Mouse (Mus musculus): ENCODE data around the gene Tmem200a.
A peak's percentile ranks its signal among the peaks of the same experiment; 100 is the strongest.

The Tmem200a gene

DNA sequence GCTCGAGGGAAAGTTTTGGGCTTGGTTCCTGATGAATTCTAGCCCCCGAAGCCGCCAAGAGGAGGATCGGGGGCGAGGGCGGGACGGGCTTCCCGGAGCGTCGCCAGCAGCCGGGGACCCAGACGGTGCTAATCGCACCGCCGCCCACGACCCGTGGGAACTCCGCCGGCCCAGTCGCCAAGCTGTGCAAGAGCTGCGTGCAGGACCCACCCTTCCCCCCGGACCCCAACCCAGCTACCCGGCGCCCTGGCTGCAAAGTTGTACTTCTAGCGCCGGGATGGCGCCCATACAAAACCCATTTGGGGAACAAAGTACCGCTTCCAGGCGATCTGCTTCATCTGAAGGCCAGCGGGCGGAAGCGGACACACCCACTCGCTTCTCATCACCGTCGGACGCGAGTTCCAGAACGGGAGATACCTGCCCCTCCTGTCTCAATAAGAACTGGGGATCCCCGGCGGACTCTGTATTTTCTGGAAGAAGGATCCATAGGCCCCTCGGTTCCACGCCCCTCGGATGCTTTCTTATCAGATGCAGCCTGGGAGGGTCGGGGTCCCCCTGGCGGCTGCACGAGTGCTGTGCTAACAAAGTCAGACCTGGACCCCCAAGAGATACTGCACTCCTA, at the start of gene Tmem200a:
Gene Tmem200a (minus strand): TSS at position 532 of the 622 bp plus-strand sequence.
- peak; percentile 11 for DNase-seq

DNA sequence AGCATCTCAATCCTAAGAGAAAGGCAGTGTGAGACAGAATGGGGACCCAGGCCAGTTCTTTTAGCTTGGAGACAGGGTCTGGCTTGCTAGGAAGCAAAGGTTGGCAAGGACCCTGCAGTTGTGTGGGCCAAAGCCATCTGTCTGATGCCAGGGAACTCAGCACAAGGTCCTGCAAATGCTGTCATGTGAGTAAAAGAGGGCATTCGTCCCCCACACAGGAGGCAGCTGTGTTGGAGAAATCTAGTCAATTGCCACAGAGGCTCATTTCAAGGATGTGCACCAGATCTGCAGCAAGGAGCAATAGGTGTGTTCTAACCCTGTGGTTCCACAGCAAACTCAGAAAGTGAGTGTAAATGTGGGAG, 41.0 kb upstream of the Tmem200a start:
- no peak for DNase-seq

DNA sequence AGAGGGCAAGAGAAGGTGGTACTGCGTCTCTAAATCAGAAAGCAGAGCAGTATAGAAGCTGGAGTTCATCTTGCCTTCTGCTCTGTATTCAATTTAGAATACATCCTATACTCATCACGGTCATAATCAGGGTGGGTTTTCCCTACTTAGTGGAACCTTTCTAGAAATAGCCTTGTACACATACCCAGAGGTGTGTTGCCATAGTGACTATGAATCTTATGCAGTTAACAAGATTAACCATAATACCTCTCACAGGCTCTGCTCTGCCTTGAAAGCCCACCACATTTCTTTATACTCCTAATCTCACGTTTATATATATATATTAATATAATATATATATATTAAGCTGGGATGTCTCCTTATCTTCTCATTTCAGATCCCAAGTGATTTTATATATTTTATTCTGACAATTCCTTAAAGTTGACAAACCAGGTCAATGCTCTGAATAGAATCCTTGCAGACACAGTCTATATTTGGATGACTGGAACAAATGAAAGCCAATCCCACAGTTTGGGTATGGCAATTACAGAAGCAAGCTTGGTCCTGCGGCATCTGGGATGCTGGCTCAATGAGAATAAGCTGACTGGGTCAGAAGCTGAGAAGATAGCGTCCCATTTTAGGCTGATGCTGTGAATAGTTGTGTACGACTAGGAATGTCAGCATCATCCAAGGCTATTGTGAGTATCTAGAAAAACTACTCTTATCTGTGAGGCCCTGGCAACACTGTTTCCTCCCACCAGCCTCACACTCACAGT, 40.4 kb upstream of the Tmem200a start:
- DNase-seq = no peak

DNA sequence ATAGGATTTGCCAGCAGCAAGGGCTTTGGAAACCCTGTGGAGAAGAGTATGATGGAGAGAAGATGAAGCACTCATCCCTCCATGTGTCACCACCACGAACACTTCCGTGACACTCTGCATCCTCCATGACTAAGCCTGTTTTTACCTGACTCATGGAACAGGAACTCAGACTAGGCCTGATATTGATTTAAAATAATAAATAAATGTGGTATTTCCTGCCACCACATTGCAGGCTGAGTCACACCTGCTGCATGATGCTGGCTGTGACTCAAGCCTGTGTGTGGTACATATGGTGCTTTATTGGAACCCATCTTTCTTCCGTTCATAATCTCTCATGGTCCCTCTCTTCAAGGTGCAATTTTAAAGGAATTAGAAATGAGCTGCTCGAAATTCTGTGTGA, 35.6 kb upstream of the Tmem200a start:
- no peak for DNase-seq

DNA sequence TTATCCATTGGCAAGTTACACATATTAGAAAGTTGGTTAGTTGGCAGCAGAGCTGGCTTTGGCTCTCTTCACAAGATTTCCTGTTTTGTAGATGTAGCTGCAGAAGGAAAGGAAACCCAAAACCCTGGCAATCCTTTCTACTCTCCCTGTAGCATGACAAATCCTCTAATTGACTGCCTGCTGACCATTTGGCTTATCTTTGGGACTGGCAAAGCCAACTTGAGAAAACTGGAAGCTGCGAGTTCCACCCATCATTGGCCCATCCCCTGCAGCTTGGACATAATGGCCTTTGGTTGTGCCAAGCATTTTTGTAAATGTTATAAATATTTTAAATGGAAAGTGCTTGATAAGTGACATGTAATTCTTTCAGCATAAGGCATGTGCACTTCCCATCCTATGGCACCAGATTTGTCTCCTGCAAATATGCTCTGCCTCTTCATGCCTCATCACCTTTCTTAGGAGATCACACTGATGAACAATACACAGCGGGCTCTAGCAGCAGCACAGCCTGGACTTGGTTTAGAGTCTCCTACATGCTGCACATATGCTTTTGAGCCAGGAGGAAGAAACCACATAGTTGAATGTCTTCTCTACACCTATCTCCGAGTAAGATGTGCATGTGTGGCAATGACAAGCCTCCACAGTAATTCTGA, 24.6 kb upstream of the Tmem200a start:
- DNase-seq = no peak

DNA sequence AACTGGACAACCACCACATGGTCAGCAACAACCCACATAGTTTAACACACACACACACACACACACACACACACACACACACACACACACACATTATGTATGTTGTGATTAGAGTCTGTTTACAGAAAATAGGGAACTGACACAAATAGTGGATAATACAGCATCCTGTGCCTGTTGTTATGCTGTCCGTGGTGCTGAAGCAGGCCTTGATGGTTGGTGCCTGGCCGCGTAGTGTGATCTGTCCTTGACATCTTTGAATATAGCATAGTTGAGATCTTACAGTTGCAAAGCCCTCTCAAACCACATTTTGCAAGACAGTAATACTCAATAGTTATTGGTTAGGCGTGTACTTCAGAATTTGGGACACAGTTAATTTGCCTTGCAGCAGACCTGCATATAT, 3.2 kb upstream of the Tmem200a start:
- DNase-seq = no peak

DNA sequence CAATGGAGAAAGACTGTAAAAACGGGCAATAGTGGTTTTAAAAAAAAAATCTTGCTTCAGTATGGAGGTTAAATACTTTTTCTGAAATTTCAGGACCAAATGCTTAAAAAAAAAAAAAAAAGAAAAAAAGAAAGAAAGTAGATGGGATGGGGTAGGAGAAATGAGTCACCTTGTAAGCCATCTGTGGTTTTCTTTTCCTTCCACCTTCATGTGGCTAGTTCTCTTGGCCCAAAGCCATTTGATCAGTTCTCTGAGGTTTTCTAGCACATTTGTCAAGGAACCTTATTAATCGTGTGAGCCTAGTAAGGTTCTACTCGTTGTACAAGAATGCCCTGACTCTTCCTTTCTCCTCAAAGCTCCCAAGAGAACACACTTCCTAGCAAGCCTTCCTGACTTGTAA, 826 bp upstream of the Tmem200a start:
- DNase-seq = no peak

DNA sequence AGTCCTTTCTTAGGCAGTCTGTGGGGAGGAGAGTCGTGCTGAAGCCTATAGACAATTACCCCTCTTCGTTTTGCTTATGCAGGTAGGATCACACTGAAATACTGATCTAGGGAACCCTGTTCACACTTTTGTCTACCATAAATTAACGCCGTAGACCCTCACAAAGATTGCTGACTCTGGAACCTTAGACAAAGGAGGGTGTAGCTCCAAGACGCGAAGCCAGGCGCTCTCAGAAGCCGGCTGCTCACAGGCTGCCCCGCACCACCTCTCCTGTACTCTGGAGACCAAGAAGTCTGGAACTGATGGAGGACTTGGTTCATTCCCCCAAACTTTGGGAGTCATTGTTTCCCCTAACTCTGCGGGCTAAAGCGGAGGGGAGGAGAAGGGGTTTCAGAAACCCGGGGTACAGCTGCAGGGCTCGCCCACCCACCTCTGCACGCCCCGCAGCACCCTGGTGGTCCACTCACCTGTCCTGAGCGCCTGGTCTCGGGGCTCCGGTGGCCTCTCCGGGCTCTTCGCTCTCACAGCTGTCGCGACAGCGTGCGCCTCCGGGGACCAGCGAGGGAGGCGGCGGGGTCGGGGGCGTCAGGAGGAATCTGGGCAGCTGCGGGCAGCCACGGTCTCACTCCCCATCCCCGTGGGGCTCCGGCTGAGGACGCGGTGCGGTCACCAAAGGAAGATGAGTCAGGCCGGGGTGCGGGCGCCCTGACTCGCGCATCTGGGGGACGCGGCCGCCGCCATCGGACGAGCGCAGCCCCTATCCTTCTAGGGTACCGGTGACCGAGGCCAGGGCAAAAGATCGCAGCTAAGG, 976 bp downstream of the Tmem200a start, which contains the start of gene Gm9767:
Gene Gm9767 (plus strand): TSS at position 585 of the 811 bp plus-strand sequence.
- no peak for DNase-seq

DNA sequence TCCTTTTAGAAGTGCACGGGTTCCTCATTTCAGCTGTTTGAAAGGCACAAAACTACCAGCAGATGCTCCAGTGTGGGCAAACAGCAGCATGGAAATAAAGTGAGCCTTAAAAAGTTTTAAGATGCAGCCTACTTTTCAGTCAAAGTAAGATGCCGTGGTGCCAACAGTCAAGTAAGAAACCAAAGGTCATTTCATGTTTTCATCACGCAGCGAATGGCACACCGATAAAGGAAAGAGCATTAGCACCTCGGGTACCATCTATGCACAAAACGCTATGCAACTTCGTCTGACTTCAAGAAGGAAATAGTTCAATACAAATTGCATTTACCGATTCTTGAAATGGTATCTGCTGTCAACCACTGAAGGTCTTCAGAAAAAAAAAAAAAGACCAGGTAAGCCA, 1.9 kb downstream of the Tmem200a start:
- no peak for DNase-seq

DNA sequence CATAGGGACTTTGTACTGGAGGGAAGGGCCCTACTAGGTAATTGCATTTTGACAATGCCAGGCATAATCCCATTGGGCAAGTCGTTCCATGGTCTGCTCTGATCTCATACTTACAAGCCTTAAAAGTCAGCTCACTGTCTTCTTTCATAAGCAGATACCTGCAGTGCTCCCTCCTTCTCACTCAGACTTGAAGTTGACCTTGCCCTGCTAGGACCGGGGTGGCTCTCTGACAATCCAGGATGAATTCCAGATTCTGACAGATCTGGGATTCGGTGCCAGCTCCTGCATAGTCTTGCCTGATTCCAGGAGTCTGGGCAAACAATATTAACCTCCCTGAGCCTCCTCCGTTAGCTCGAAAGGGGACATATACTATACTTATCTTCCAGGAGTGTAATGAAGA, 6.9 kb downstream of the Tmem200a start:
- no peak for DNase-seq

DNA sequence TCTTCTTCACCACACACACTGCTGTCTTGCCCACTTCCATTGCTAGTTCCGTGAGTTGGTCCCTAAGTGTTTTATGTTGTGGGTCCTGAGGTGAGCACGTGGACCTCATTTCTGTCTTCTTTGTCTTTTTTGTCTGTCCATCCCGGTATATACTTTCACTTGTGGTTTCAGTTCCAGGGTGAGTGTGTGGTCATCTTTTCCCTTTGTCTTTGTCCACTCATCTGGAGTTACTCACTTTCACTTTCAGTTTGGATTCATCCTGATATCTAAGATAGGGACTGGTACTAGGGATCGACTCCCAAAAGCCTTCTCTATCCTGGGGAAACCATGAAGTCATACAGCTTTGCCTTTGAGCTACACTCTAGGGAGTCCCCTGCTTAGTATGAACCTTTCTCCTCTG, 15.8 kb downstream of the Tmem200a start:
- no peak for DNase-seq

DNA sequence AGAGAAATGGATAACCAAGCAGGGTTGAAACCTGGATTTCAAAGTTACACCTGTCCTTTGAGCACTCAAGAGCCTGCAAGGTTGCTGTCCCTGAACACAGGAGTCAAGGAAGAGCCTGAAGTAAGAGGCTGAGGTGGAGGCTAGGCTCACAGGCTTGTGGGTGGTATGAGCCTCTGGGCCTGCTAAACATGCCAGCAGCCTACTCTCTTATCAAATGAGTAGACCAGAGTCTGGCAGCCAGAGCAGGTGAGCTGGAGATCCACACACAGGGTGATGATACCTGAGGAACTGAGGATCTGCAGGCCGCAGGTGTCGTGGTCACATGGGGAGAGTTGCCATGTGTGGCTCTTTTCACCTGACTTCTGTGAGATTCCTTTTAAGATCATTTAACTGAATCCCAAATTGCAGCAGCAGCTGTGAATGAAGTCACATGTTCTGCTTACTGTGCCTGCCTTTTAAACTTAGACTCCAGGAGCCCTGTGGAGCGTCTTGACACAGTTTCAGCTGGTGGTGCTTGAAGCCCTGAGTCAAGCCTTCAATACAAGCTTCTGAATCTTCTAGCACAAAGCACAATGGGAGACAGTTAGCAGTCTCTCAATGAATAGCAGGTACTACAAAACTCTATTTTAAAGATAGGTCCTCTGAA, 19.1 kb downstream of the Tmem200a start:
- no peak for DNase-seq

DNA sequence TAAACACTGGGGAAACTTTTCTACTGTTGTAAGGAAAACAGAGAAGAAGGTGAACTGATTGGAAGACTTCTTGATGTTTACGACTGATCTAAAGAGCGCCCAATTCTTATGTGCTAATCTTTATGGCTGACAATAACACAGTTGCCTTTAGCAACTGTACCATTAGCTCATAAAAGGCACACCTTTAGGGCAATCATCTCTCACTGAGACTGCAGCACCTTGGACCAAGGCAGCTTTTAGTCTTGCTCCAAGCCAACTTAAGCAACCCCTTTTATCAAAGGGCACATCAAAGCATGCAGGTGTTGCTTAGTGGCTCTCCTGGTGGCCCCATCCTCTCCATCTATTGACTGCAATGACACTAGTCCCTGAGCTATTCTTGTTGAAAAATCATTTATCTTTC, 27.7 kb downstream of the Tmem200a start:
- DNase-seq = no peak

DNA sequence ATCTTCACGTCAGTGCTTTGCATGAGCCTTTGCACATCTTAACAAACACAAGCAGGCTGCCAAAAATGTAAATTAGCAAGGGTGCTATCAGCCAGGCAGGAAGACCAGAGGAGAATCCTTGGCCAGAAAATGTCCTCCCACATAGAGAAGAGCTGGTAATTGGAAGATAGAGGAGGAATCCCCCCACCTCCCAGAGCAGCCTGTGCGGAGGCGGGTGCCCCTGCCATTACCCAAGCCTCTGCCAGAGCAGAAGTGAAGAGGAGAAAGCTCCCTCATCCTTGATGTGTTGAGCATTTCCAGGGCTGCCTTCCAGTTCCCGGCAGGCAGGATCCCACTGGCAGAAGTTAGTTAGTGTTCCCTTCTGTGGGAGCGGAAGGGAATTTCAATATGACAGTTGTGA, 43.9 kb downstream of the Tmem200a start:
- DNase-seq = no peak

DNA sequence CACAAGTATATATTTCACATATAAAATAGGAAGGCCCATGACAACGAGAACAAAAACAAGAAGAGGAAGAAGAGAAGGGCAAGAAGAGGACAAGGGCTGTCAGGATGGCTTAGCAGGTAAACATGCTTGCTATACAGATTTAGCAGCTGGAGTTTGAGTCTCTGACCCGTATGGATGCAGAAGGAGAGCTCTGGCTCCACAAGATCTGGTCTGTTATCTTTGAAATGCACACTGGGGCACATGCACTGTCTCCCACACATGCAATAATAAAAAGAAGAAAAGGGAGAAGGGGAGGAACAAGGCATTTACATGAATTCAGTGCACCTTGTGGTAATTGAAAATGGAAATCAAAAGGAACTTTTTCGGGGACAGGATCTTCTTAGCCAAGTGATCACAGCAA, 60.1 kb downstream of the Tmem200a start:
- DNase-seq = no peak

DNA sequence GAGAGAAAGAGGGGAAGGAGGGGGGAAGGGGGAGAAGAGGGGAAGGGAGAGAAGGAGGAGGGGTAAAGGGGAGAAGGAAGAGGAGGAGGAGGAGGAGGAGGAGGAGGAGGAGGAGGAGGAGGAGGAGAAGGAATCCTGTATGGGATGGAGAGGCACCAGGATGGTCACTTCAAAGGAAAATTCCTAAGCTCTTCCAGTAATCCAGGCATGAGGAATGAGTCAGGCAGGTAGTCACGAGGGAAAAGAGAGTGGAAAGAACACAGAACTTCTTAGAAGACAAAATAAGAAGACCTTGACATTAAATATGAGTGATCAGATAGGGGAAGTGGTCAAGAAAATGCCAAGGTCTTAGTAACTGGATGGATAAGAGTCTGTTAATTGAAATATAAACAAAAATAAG, 64.6 kb downstream of the Tmem200a start:
- no peak for DNase-seq

DNA sequence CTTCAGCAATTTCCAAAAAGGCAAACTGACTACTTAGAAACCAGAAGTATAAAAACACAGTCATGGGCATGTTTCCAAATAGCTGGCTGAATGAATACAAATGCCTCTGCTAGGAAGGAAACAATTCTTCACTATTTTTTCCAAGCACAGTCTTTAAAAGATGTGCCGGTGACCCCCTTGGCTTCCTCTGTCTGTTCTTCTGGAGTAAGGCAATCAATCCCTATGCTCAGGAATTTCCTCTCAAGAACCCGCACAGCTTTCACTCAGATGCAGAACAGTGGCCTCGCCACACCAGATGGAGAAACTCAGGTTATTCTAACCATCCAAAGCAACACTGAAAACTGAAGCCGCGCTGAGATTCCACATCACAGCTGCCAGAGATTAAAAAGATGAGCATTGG, 69.9 kb downstream of the Tmem200a start:
- no peak for DNase-seq

DNA sequence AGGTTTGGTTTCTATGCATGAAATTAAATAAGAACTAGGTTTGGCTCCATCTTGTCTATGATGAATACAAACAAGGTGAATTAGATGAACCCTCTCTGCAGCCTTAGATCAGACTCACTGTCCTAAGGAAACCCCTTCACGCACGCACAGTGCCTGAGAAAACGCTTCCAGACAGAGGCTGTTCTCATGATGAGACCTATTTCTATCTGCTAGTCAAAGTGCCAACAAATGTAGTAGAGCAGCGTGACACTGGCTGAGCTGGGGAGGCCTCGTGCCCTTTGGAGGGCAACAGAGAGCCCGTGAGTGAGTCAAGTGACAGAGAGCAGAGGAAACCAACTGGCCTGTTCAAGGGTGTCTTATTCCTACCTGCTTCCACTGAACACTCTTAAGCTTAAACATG, 73.4 kb downstream of the Tmem200a start:
- DNase-seq = no peak

DNA sequence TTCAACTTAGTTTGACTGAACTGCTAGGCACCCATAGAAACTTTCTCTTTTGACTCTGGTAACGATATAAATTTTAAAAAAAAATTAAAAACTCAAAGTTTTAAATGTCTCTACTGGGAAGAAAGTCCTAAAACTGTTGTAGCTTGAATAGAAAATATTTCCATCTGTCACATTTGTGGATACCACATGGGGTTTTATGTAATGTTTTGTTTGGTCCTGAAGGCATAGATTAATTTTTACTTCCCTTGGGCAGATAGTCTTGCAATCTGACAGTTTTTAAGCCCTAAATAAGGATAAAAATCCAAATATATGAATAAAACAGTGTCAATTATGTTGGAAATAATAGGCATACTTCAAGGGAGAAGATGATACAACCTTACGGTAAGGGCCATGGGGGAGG, 78.0 kb downstream of the Tmem200a start:
- no peak for DNase-seq

DNA sequence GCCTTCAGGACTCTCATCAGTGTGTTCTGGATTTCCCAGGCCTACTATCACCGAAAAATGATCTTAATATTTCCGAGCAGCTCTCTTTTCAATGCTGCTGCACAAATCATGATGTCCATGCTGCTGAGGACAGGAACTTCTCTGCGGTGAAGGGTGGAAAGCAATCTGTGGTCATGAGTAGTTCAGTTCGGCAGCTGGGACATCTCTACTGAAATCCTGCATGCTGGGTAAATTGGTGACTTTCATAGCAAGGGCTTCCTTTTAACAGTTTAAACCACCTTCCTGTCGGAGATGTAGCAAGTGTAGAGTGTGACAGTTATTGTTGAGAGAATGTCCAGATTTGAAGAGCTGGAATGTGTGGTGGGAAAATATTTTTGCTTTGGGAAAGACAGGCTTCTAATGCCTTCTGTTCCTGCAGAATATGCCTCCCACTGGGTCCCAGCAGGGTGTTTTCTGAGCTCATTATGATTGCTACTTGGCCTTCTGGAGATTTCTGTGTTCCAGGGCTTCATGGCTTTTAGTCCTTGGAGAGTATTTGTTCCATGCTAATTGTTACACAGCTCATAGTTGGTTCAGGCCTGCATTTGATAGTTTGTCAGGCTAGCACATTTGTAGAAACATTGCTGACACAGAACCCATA, 79.4 kb downstream of the Tmem200a start:
- DNase-seq = peak; percentile 20

DNA sequence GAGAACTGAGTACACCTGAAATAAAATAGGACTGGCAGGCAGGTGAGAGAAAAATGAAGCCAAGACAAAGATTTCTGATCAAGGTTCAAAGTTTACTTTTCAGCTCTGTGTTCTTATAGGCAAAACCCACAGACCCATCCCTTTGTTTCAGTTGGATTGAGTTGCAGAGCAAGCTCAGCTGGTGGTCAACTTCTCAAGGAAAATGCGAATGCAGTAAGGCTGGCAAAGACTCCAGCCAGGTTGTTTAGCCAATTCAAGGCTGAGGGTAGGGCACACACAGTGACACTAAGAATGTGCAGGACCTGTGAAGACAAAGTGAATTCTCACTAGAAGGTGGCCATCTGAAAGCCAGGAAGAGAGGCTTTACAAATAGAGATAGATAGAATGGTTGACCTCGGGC, 94.8 kb downstream of the Tmem200a start:
- no peak for DNase-seq

DNA sequence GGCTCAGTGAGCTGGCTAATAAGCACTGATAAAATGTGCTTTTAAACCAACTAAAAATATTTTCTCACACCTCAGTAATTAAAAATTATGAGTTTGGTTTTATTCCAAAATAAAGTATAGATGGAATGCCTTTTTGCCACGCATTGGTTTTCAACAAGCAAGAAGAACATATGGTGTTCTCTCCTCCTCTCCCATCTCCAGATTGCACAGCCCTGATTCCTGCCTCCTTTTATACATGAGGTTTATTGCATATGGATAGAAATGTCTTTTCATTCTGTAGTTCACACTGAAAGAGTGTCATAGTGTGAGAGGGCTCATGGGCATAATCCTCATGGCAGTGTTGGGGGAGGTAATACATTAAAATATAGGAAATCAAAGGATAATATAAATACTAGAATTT, 96.2 kb downstream of the Tmem200a start:
- DNase-seq = no peak

All from cerebellum, adult 8-10 months (tissue).